Mouse (Mus musculus): Measurements from ENCODE around the gene Rusc2. TPM values are rescaled to one million over a fixed set of nuclear protein-coding genes. Genes with fewer than 3 reads are reported as not detected.

Rusc2 gene
- total and polyA plus RNA-seq, 3 experiments = 8.7 to 17.1 (median 14.5) TPM

DNA sequence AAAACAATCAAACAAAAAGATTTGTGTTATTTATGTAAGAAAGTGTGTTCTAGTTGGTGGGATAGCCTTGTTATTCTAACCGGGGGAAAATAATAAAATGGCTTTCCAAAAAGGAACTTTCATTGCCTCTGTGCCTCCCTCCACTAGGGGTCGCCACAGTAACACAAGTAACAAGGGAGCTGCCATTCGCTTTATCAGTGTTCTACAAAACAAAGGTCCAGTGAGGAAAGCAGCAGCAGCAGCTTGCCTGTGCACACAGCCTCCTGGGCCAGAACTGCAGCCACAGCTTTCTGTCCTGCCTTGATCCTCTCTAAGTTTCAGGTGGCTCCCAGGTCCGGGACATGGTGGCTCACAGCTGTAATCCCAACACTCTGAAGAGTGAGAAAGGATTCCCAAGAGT, 49.9 kb downstream of the Rusc2 start:
- TF ChIP-seq CTCF (IDR thresholded peaks at IDR 0.05; ENCODE audit: low read depth, low read length) (peak; percentile 88), GATA2 (IDR thresholded peaks at IDR 0.05; ENCODE audit: borderline replicate concordance, low read depth, low read length) (no peak), GATA1 (IDR thresholded peaks at IDR 0.05; ENCODE audit: borderline replicate concordance, low read length) (no peak)
- peaks cover 3% of the 10 kb centered on the region; the same call in 1 of the 2 replicates for H3K4me1 ChIP-seq (ENCODE audit: insufficient read depth, low read depth, low read length)
- no peak for ATAC-seq (ENCODE audit: extremely low read depth, insufficient number of reproducible peaks, low FRiP score, poor library complexity, severe bottlenecking)
- no peak overlapping the region; the same call in 1 of the 2 replicates for H3K4me3 ChIP-seq (ENCODE audit: low read depth, low read length)
- H3K36me3 ChIP-seq (replicated peaks) = no peaks in the 10 kb centered on the region
- no peaks in the 10 kb centered on the region for H3K9me3 ChIP-seq (replicated peaks)
- peak; percentile 67 for DNase-seq (ENCODE audit: low spot score)
- peaks cover 43% of the 10 kb centered on the region for H3K27me3 ChIP-seq (ENCODE audit: insufficient read depth, low read length)

DNA sequence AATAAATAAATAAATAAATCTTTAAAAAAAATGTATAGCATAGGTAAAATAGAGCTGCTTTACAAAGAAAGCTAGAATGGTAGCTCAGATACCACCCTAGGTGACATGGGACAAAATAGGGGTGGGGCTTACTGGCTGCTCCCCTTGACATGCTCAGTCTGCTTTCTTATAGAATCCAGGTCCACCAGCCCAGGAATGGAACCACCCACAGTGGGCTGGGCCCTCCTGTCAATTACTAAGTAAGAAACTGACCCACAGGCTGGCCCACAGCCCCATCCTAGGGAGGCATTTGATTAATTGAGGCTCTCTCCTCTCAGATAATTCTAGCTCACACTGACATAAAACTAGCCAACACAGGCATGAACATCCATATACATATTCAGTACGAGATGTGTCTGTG, 51.1 kb downstream of the Rusc2 start:
- no peak for TF ChIP-seq GATA1 (IDR thresholded peaks at IDR 0.05; ENCODE audit: borderline replicate concordance, low read length)
- TF ChIP-seq CTCF (IDR thresholded peaks at IDR 0.05; ENCODE audit: low read depth, low read length) = no peak
- Histone ChIP-seq H3K4me3 (ENCODE audit: low read depth, low read length) (no peak overlapping the region), H3K9me3 (replicated peaks) (no peaks in the 10 kb centered on the region), H3K27me3 (ENCODE audit: insufficient read depth, low read length) (peaks cover 40% of the 10 kb centered on the region), H3K4me1 (ENCODE audit: insufficient read depth, low read depth, low read length) (peaks cover 3% of the 10 kb centered on the region; the same call in 1 of the 2 replicates), H3K36me3 (replicated peaks) (no peaks in the 10 kb centered on the region)
- ATAC-seq (ENCODE audit: extremely low read depth, insufficient number of reproducible peaks, low FRiP score, poor library complexity, severe bottlenecking) (no peak), DNase-seq (ENCODE audit: low spot score) (no peak)

GRCm38 (mm10) chr4:43441639-43442038, 59.9 kb downstream of the Rusc2 start, which contains the start of gene Tesk1:
TSS of gene Tesk1 (plus strand) at chr4:43441939.
- DNase-seq (ENCODE audit: low spot score) = no peak
- Histone ChIP-seq H3K4me3 (ENCODE audit: low read depth, low read length) (peak within 1 kb of the TSS; percentile 83), H3K27me3 (ENCODE audit: insufficient read depth, low read length) (peaks cover 13% of the 10 kb centered on the region), H3K4me1 (ENCODE audit: insufficient read depth, low read depth, low read length) (peaks cover 26% of the 10 kb centered on the region), H3K9me3 (replicated peaks) (no peaks in the 10 kb centered on the region), H3K36me3 (replicated peaks) (peaks cover 23% of the 10 kb centered on the region)
- no peak for ATAC-seq (ENCODE audit: extremely low read depth, insufficient number of reproducible peaks, low FRiP score, poor library complexity, severe bottlenecking)
- TF ChIP-seq TAL1 (conservative IDR thresholded peaks at IDR 0.05; ENCODE audit: low read depth, low read length) (no peak), POLR2AphosphoS5 (IDR thresholded peaks at IDR 0.05; ENCODE audit: insufficient replicate concordance, low read depth, low read length) (no peak), GATA1 (IDR thresholded peaks at IDR 0.05; ENCODE audit: borderline replicate concordance, low read length) (no peak), GATA2 (IDR thresholded peaks at IDR 0.05; ENCODE audit: borderline replicate concordance, low read depth, low read length) (no peak), CTCF (IDR thresholded peaks at IDR 0.05; ENCODE audit: low read depth, low read length) (no peak)

DNA sequence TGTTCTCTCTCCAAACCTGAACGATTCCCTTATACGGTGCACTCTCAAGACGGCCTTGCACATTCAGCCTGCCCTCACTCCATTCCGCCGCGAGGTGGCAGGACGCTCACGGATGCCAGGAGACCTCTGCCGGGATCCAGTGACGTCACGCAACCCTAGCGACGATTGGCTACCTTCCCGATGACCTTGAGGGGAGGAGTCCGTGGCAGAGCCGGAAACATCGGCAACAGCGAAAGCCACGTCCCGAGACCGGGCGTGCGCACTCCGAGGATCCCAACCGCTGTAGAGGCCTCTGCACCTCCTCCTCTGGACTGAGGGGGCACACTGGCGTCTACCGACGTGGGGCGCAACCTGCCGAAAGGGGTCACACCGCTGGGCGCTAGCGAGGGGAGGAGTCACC, 60.3 kb downstream of the Rusc2 start:
- TF ChIP-seq CTCF (IDR thresholded peaks at IDR 0.05; ENCODE audit: low read depth, low read length) (peak; percentile 56), GATA1 (IDR thresholded peaks at IDR 0.05; ENCODE audit: borderline replicate concordance, low read length) (no peak), POLR2AphosphoS5 (IDR thresholded peaks at IDR 0.05; ENCODE audit: insufficient replicate concordance, low read depth, low read length) (no peak)
- ATAC-seq (ENCODE audit: extremely low read depth, insufficient number of reproducible peaks, low FRiP score, poor library complexity, severe bottlenecking) (peak; percentile 96), DNase-seq (ENCODE audit: low spot score) (peak; percentile 97)
- H3K9me3 ChIP-seq (replicated peaks) = no peaks in the 10 kb centered on the region
- H3K4me3 ChIP-seq (ENCODE audit: low read depth, low read length) = peak overlapping the region; percentile 83
- H3K4me1 ChIP-seq (ENCODE audit: insufficient read depth, low read depth, low read length) = peaks cover 26% of the 10 kb centered on the region
- peaks cover 27% of the 10 kb centered on the region for H3K36me3 ChIP-seq (replicated peaks)
- H3K27me3 ChIP-seq (ENCODE audit: insufficient read depth, low read length) = peaks cover 9% of the 10 kb centered on the region

- H3K36me3 ChIP-seq (replicated peaks) = peaks cover 34% of the 10 kb centered on the region
- ATAC-seq (ENCODE audit: extremely low read depth, insufficient number of reproducible peaks, low FRiP score, poor library complexity, severe bottlenecking) (no peak), DNase-seq (ENCODE audit: low spot score) (peak; percentile 86)
- peaks cover 9% of the 10 kb centered on the region for H3K27me3 ChIP-seq (ENCODE audit: insufficient read depth, low read length)
- H3K9me3 ChIP-seq (replicated peaks) = no peaks in the 10 kb centered on the region
- peak overlapping the region; percentile 83 for H3K4me3 ChIP-seq (ENCODE audit: low read depth, low read length)
- peaks cover 26% of the 10 kb centered on the region for H3K4me1 ChIP-seq (ENCODE audit: insufficient read depth, low read depth, low read length)
- TF ChIP-seq CTCF (IDR thresholded peaks at IDR 0.05; ENCODE audit: low read depth, low read length) (no peak), TAL1 (conservative IDR thresholded peaks at IDR 0.05; ENCODE audit: low read depth, low read length) (no peak), GATA1 (IDR thresholded peaks at IDR 0.05; ENCODE audit: borderline replicate concordance, low read length) (no peak), GATA2 (IDR thresholded peaks at IDR 0.05; ENCODE audit: borderline replicate concordance, low read depth, low read length) (no peak)
Measured at GRCm38 (mm10) chr4:43442456-43443361, 60.9 kb downstream of the Rusc2 start.

- no peaks in the 10 kb centered on the region for H3K9me3 ChIP-seq (replicated peaks)
- no peak for TF ChIP-seq CTCF (IDR thresholded peaks at IDR 0.05; ENCODE audit: low read depth, low read length)
- TF ChIP-seq TAL1 (conservative IDR thresholded peaks at IDR 0.05; ENCODE audit: low read depth, low read length) = no peak
- no peak for TF ChIP-seq GATA1 (IDR thresholded peaks at IDR 0.05; ENCODE audit: borderline replicate concordance, low read length)
- no peak for TF ChIP-seq GATA2 (IDR thresholded peaks at IDR 0.05; ENCODE audit: borderline replicate concordance, low read depth, low read length)
- no peak for TF ChIP-seq POLR2AphosphoS5 (IDR thresholded peaks at IDR 0.05; ENCODE audit: insufficient replicate concordance, low read depth, low read length)
- H3K4me1 ChIP-seq (ENCODE audit: insufficient read depth, low read depth, low read length) = peaks cover 26% of the 10 kb centered on the region
- H3K4me3 ChIP-seq (ENCODE audit: low read depth, low read length) = peak overlapping the region; percentile 83
- H3K27me3 ChIP-seq (ENCODE audit: insufficient read depth, low read length) = peaks cover 7% of the 10 kb centered on the region
- DNase-seq (ENCODE audit: low spot score) = no peak
- peaks cover 41% of the 10 kb centered on the region for H3K36me3 ChIP-seq (replicated peaks)
- no peak for ATAC-seq (ENCODE audit: extremely low read depth, insufficient number of reproducible peaks, low FRiP score, poor library complexity, severe bottlenecking)
Measured at GRCm38 (mm10) chr4:43443511-43443910, 61.7 kb downstream of the Rusc2 start.

Measured in G1E (cell line).